Mouse (Mus musculus) lung, embryonic 15.5 days (tissue): ENCODE results near the gene Lims1. TPM values are rescaled to one million over a fixed set of nuclear protein-coding genes. Genes with fewer than 3 reads are reported as not detected.
A peak's percentile ranks its signal among the peaks of the same experiment; 100 is the strongest.

Experiments used
- ATAC-seq: fragments of 200-750 bp; cut with Nextera tagmentation; 2 replicates; pipeline ENCODE4 v1.8.0; 2017; ENCODE audit warnings: moderate number of reproducible peaks, borderline replicate concordance; ENCODE audit not compliant: low FRiP score, low TSS enrichment; ENCODE audit errors: extremely low read depth
- H3K27ac ChIP-seq: fragments of 300-500 bp; sonication (generic); 2 replicates; pipeline ENCODE4 v1.5.1; 2015; ENCODE audit warnings: moderate library complexity, mild to moderate bottlenecking, inconsistent platforms
- H3K27me3 ChIP-seq: fragments of 300-500 bp; sonication (generic); 2 replicates; pipeline ENCODE4 v1.6.1; 2015; ENCODE audit warnings: inconsistent platforms
- H3K36me3 ChIP-seq: fragments of 300-500 bp; sonication (generic); 2 replicates; pipeline ENCODE4 v1.6.1; 2015; ENCODE audit warnings: inconsistent platforms
- H3K4me1 ChIP-seq: fragments of 300-500 bp; sonication (generic); 2 replicates; pipeline ENCODE4 v1.6.1; 2015; ENCODE audit warnings: inconsistent platforms
- H3K4me2 ChIP-seq: fragments of 300-500 bp; sonication (generic); 2 replicates; pipeline ENCODE4 v1.6.1; 2015; ENCODE audit warnings: inconsistent platforms, mild to moderate bottlenecking, moderate library complexity
- H3K4me3 ChIP-seq: fragments of 300-500 bp; sonication (generic); 2 replicates; pipeline ENCODE4 v1.5.1; 2015; ENCODE audit warnings: mild to moderate bottlenecking, inconsistent platforms
- H3K9ac ChIP-seq: fragments of 300-500 bp; sonication (generic); 2 replicates; pipeline ENCODE4 v1.6.1; 2015; ENCODE audit warnings: inconsistent platforms
- H3K9me3 ChIP-seq: fragments of 300-500 bp; sonication (generic); 2 replicates; pipeline ENCODE4 v1.6.1; 2016; ENCODE audit warnings: inconsistent platforms
- WGBS: fragments of 180-500 bp; shearing (Covaris S2); methylation state at CpG from one replicate; pipeline ENCODE4 v1.1.7; 2015; 5-methylcytosine and 5-hydroxymethylcytosine counted together
- polyA plus RNA-seq: library from polyadenylated mRNA; unstranded; fragments of >200 nt; fragmentation: Nextera tagmentation; extraction: Ambion mirVana; gene quantifications from 2 replicates; pipeline ENCODE4 v1.2.1, GENCODE M21; 2015

The Lims1 gene
- polyA plus RNA-seq, 1 experiment from 2014 or later: 235 TPM

- Histone ChIP-seq H3K9me3 (no peaks in the 10 kb centered on the region), H3K27me3 (no peaks in the 10 kb centered on the region), H3K4me2 (no peak overlapping the region), H3K27ac (no peak overlapping the region), H3K4me3 (no peak overlapping the region), H3K4me1 (peaks cover 14% of the 10 kb centered on the region), H3K9ac (no peak overlapping the region), H3K36me3 (no peaks in the 10 kb centered on the region)
- WGBS: 90% methylated on average over 3 of the region's 3 CpGs
- ATAC-seq: no peak
Observed at GRCm38 (mm10) chr10:58352364-58352763, 29.1 kb downstream of the Lims1 start.

- Histone ChIP-seq H3K9me3 (no peaks in the 10 kb centered on the region), H3K27me3 (no peaks in the 10 kb centered on the region), H3K4me1 (peaks cover 14% of the 10 kb centered on the region), H3K4me3 (no peak overlapping the region), H3K36me3 (peaks cover 6% of the 10 kb centered on the region; the same call in 1 of the 2 replicates), H3K9ac (no peak overlapping the region), H3K4me2 (no peak overlapping the region), H3K27ac (0 out of 2 replicates have a peak overlapping the region, but pooled peaks have one; percentile 14)
- 52% methylated on average over 3 of the region's 3 CpGs for WGBS
- ATAC-seq: no peak
Observed at GRCm38 (mm10) chr10:58354561-58354960, 31.3 kb downstream of the Lims1 start.

- no peak overlapping the region for H3K9ac ChIP-seq
- no peaks in the 10 kb centered on the region for H3K27me3 ChIP-seq
- H3K36me3 ChIP-seq: peaks cover 6% of the 10 kb centered on the region; the same call in 1 of the 2 replicates
- H3K4me1 ChIP-seq: peaks cover 13% of the 10 kb centered on the region
- no peak for ATAC-seq
- no peak overlapping the region for H3K27ac ChIP-seq
- 92% methylated on average over 3 of the region's 3 CpGs for WGBS
- H3K9me3 ChIP-seq: no peaks in the 10 kb centered on the region
- no peak overlapping the region for H3K4me2 ChIP-seq
- no peak overlapping the region for H3K4me3 ChIP-seq
Observed at GRCm38 (mm10) chr10:58356460-58356859, 33.2 kb downstream of the Lims1 start.

GRCm38 (mm10) chr10:58359123-58359522, 35.9 kb downstream of the Lims1 start:
- peaks cover 6% of the 10 kb centered on the region; the same call in 1 of the 2 replicates for H3K36me3 ChIP-seq
- H3K27me3 ChIP-seq: no peaks in the 10 kb centered on the region
- WGBS: 71% methylated on average over 2 of the region's 2 CpGs
- H3K27ac ChIP-seq: no peak overlapping the region
- H3K4me1 ChIP-seq: peaks cover 28% of the 10 kb centered on the region
- ATAC-seq: no peak
- no peaks in the 10 kb centered on the region for H3K9me3 ChIP-seq
- no peak overlapping the region for H3K9ac ChIP-seq
- no peak overlapping the region for H3K4me2 ChIP-seq
- H3K4me3 ChIP-seq: no peak overlapping the region

- Histone ChIP-seq H3K4me3 (no peak overlapping the region), H3K36me3 (peaks cover 6% of the 10 kb centered on the region; the same call in 1 of the 2 replicates), H3K27ac (no peak overlapping the region), H3K9me3 (no peaks in the 10 kb centered on the region), H3K4me1 (peaks cover 35% of the 10 kb centered on the region), H3K27me3 (no peaks in the 10 kb centered on the region), H3K9ac (no peak overlapping the region), H3K4me2 (no peak overlapping the region)
- WGBS: 77% methylated on average over 7 of the region's 7 CpGs
- ATAC-seq: no peak
Observed at GRCm38 (mm10) chr10:58359952-58360351, 36.7 kb downstream of the Lims1 start.

- H3K9ac ChIP-seq: no peak overlapping the region
- H3K4me2 ChIP-seq: no peak overlapping the region
- no peaks in the 10 kb centered on the region for H3K27me3 ChIP-seq
- no peak overlapping the region for H3K27ac ChIP-seq
- 36% methylated on average over 1 of the region's 1 CpGs for WGBS
- H3K4me1 ChIP-seq: peaks cover 30% of the 10 kb centered on the region
- H3K9me3 ChIP-seq: no peaks in the 10 kb centered on the region
- no peak overlapping the region for H3K4me3 ChIP-seq
- peaks cover 11% of the 10 kb centered on the region; the same call in 1 of the 2 replicates for H3K36me3 ChIP-seq
- peak; percentile 64; the same call in 1 of the 2 replicates for ATAC-seq
Observed at GRCm38 (mm10) chr10:58362745-58363144, 39.5 kb downstream of the Lims1 start.

- Histone ChIP-seq H3K4me3 (no peak overlapping the region), H3K27me3 (no peaks in the 10 kb centered on the region), H3K9ac (no peak overlapping the region), H3K4me2 (no peak overlapping the region), H3K36me3 (0 out of 2 replicates have a peak, but pooled peaks cover 5% of the 10 kb centered on the region), H3K27ac (peak overlapping the region; percentile 62), H3K9me3 (no peaks in the 10 kb centered on the region), H3K4me1 (peaks cover 47% of the 10 kb centered on the region)
- 65% methylated on average over 5 of the region's 5 CpGs for WGBS
- no peak for ATAC-seq
Observed at GRCm38 (mm10) chr10:58364770-58365515, 41.7 kb downstream of the Lims1 start.

GRCm38 (mm10) chr10:58368791-58369706, 45.8 kb downstream of the Lims1 start:
- H3K4me2 ChIP-seq: no peak overlapping the region
- WGBS: 77% methylated on average over 7 of the region's 7 CpGs

GRCm38 (mm10) chr10:58369707-58370093, 46.4 kb downstream of the Lims1 start:
- Histone ChIP-seq H3K4me2 (no peak overlapping the region), H3K9ac (no peak overlapping the region)
- WGBS: 24% methylated on average over 3 of the region's 3 CpGs

More at GRCm38 (mm10) chr10:58368791-58369706, 45.8 kb downstream of the Lims1 start:
- peak overlapping the region; percentile 17; the same call in 1 of the 2 replicates for H3K27ac ChIP-seq
- H3K4me3 ChIP-seq: no peak overlapping the region
- peaks cover 56% of the 10 kb centered on the region for H3K4me1 ChIP-seq
- H3K9ac ChIP-seq: no peak overlapping the region
- H3K36me3 ChIP-seq: 0 out of 2 replicates have a peak, but pooled peaks cover 5% of the 10 kb centered on the region
- no peaks in the 10 kb centered on the region for H3K27me3 ChIP-seq
- no peak for ATAC-seq
- H3K9me3 ChIP-seq: no peaks in the 10 kb centered on the region

GRCm38 (mm10) chr10:58370143-58370542, 46.9 kb downstream of the Lims1 start:
- peaks cover 46% of the 10 kb centered on the region for H3K4me1 ChIP-seq
- H3K4me3 ChIP-seq: no peak overlapping the region
- no peaks in the 10 kb centered on the region for H3K27me3 ChIP-seq
- peak; percentile 45; the same call in 1 of the 2 replicates for ATAC-seq
- 0 out of 2 replicates have a peak, but pooled peaks cover 5% of the 10 kb centered on the region for H3K36me3 ChIP-seq
- no peaks in the 10 kb centered on the region for H3K9me3 ChIP-seq
- no peak overlapping the region for H3K9ac ChIP-seq
- no peak overlapping the region for H3K4me2 ChIP-seq
- peak overlapping the region; percentile 37; the same call in 1 of the 2 replicates for H3K27ac ChIP-seq

More at GRCm38 (mm10) chr10:58369707-58370093, 46.4 kb downstream of the Lims1 start:
- no peak overlapping the region for H3K4me3 ChIP-seq
- no peaks in the 10 kb centered on the region for H3K9me3 ChIP-seq
- 0 out of 2 replicates have a peak, but pooled peaks cover 5% of the 10 kb centered on the region for H3K36me3 ChIP-seq
- ATAC-seq: no peak
- H3K27ac ChIP-seq: no peak overlapping the region
- H3K27me3 ChIP-seq: no peaks in the 10 kb centered on the region
- H3K4me1 ChIP-seq: peaks cover 51% of the 10 kb centered on the region

- Histone ChIP-seq H3K4me3 (no peak overlapping the region), H3K9ac (no peak overlapping the region), H3K27ac (peak overlapping the region; percentile 37), H3K27me3 (no peaks in the 10 kb centered on the region), H3K9me3 (no peaks in the 10 kb centered on the region), H3K4me1 (peaks cover 44% of the 10 kb centered on the region), H3K4me2 (no peak overlapping the region), H3K36me3 (0 out of 2 replicates have a peak, but pooled peaks cover 5% of the 10 kb centered on the region)
- peak; percentile 53; the same call in 1 of the 2 replicates for ATAC-seq
Observed at GRCm38 (mm10) chr10:58370559-58370958, 47.3 kb downstream of the Lims1 start.
